Mouse (Mus musculus): ENCODE data around the gene Fgfr3.

DNA sequence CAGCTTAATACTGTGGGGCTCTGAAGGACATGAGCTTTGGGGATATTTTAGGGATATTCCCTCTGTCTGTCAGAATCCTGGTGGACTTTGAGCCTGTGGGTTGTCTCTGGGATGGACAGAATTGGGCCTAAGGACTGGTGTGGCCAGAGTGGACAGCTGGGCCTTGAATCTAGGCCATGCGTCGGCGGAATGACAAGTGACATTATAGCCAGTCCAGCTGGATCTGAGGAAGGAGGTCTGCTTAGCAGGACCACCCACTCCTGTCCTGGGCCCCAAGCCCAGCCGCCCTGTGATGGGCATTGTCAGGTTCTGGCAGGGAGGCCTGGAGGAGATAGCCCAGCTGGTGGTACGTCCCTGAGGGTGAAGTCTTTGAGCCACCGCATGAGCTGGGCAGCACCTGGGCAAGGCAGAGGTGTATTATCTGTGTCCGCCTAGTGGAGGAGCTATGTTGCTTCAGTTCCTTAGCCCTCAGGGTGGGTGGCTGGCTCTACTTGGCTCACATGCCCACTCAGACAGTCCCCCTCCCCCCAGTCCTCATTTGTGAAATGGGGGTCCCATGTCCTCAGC lies 4.7 kb downstream of the Fgfr3 start:
- TF ChIP-seq MAX (IDR thresholded peaks at IDR 0.05) (no peak), USF1 (IDR thresholded peaks at IDR 0.05; ENCODE audit: low read depth) (no peak), CTCF (IDR thresholded peaks at IDR 0.05; ENCODE audit: control insufficient read depth, insufficient read depth, insufficient read length) (no peak)
